Mouse (Mus musculus) spleen, postnatal 10 days (tissue): ENCODE measurements around the gene Apc2.
"Not testable (repeated sequence)": the region's sequence is repeated elsewhere in the genome, so short reads cannot be mapped to it uniquely, and the experiment has no call there.

Experiments used
- DNase-seq, 2 experiments: peaks; one replicate each; pipeline ENCODE4 v3.0.0; 2021 to 2022; ENCODE audit warnings: low spot score in 2 of 2

Gene Apc2

GRCm38 (mm10) chr10:80342749-80343424 is 47.1 kb downstream of the Apc2 start:
- peak in 1 of 2 experiments; percentile 78 for DNase-seq

- DNase-seq, result no peak
Measured at GRCm38 (mm10) chr10:80343425-80343895, 47.7 kb downstream of the Apc2 start.

GRCm38 (mm10) chr10:80344131-80344661 is 48.4 kb downstream of the Apc2 start:
- DNase-seq, result peak; percentile 76 to 81

GRCm38 (mm10) chr10:80345122-80345521 is 49.3 kb downstream of the Apc2 start:
- peak in 1 of 2 experiments; percentile 75 for DNase-seq

- not testable (repeated sequence) for DNase-seq
Measured at GRCm38 (mm10) chr10:80345929-80346328, 50.2 kb downstream of the Apc2 start.

- no peak for DNase-seq
Measured at GRCm38 (mm10) chr10:80347514-80347967, 51.8 kb downstream of the Apc2 start.

GRCm38 (mm10) chr10:80348244-80348781 is 52.5 kb downstream of the Apc2 start, which contains the start of gene Adamtsl5:
Adamtsl5 (minus strand) TSS chr10:80348412.
- peak; percentile 69 to 79 for DNase-seq

GRCm38 (mm10) chr10:80348981-80349380 is 53.2 kb downstream of the Apc2 start:
- DNase-seq, result no peak

- DNase-seq, result peak; percentile 94 to 95
Measured at GRCm38 (mm10) chr10:80350292-80350691, 54.5 kb downstream of the Apc2 start.

- no peak for DNase-seq
Measured at GRCm38 (mm10) chr10:80351896-80352295, 56.1 kb downstream of the Apc2 start.

- no peak for DNase-seq
Measured at GRCm38 (mm10) chr10:80352727-80353126, 57.0 kb downstream of the Apc2 start.

GRCm38 (mm10) chr10:80355431-80355830 is 59.7 kb downstream of the Apc2 start:
- no peak for DNase-seq

- no peak for DNase-seq
Measured at GRCm38 (mm10) chr10:80356001-80356682, 60.4 kb downstream of the Apc2 start, which contains the start of gene Plk5. Plk5 (plus strand) TSS chr10:80356459.

GRCm38 (mm10) chr10:80356737-80357136 is 61.0 kb downstream of the Apc2 start:
- no peak for DNase-seq

GRCm38 (mm10) chr10:80357336-80357735 is 61.6 kb downstream of the Apc2 start:
- DNase-seq, result no peak

GRCm38 (mm10) chr10:80357994-80358639 is 62.3 kb downstream of the Apc2 start:
- no peak for DNase-seq

GRCm38 (mm10) chr10:80363734-80364133 is 68.0 kb downstream of the Apc2 start:
- no peak for DNase-seq

GRCm38 (mm10) chr10:80365736-80366135 is 70.0 kb downstream of the Apc2 start:
- DNase-seq, result no peak
